Mouse (Mus musculus) midbrain, postnatal 0 days (tissue): ENCODE results near the gene Cnnm3. TPM values are rescaled to one million over a fixed set of nuclear protein-coding genes. Genes with fewer than 3 reads are reported as not detected.
A peak's percentile ranks its signal among the peaks of the same experiment; 100 is the strongest.

ENCODE experiments used
- ATAC-seq: fragments of 200-750 bp; cut with Nextera tagmentation; 2 replicates; pipeline ENCODE4 v1.8.0; 2017; ENCODE audit warnings: moderate number of reproducible peaks, mild to moderate bottlenecking, moderate TSS enrichment, moderate library complexity; ENCODE audit not compliant: low FRiP score
- DNase-seq: peaks from one replicate; pipeline ENCODE4 v3.0.0-alpha.2; 2015; ENCODE audit warnings: low spot score
- H3K27ac ChIP-seq: fragments of 300-500 bp; sonication (generic); 2 replicates; pipeline ENCODE4 v1.5.1; 2014; ENCODE audit warnings: low read depth, mild to moderate bottlenecking, low read length, mixed read lengths
- H3K27me3 ChIP-seq: fragments of 300-500 bp; sonication (generic); 2 replicates; pipeline ENCODE4 v1.6.1; 2014; ENCODE audit warnings: low read length, control low read depth, mixed read lengths; ENCODE audit not compliant: insufficient read depth
- H3K36me3 ChIP-seq: fragments of 300-500 bp; sonication (generic); 2 replicates; pipeline ENCODE4 v1.6.1; 2014; ENCODE audit warnings: low read length, control low read depth, mixed read lengths; ENCODE audit not compliant: insufficient read depth
- H3K4me1 ChIP-seq: fragments of 300-500 bp; sonication (generic); 2 replicates; pipeline ENCODE4 v1.6.1; 2014; ENCODE audit warnings: mild to moderate bottlenecking, control low read depth, antibody characterized with exemption, low read length, mixed read lengths; ENCODE audit not compliant: insufficient read depth
- H3K4me2 ChIP-seq: fragments of 300-500 bp; sonication (generic); 2 replicates; pipeline ENCODE4 v1.6.1; 2014; ENCODE audit warnings: low read depth, mild to moderate bottlenecking, low read length, mixed read lengths; ENCODE audit not compliant: poor library complexity, severe bottlenecking
- H3K4me3 ChIP-seq: fragments of 300-500 bp; sonication (generic); 2 replicates; pipeline ENCODE4 v1.5.1; 2014; ENCODE audit warnings: low read depth, mild to moderate bottlenecking, low read length, moderate library complexity
- H3K9ac ChIP-seq: fragments of 300-500 bp; sonication (generic); replicated peaks from 2 replicates; pipeline ENCODE4 v1.6.1; 2014; ENCODE audit warnings: mild to moderate bottlenecking, low read length, moderate library complexity, mixed read lengths; ENCODE audit not compliant: poor library complexity, severe bottlenecking
- H3K9me3 ChIP-seq: fragments of 300-500 bp; sonication (generic); 2 replicates; pipeline ENCODE4 v1.6.1; 2016; ENCODE audit warnings: low read length, control low read depth
- CTCF ChIP-seq: IDR thresholded peaks from 2 replicates; pipeline ENCODE4 v1.5.1; 2016; ENCODE audit warnings: antibody characterized with exemption, mild to moderate bottlenecking
- WGBS: fragments of 180-500 bp; shearing (Covaris S2); extraction: QIAGEN DNeasy Blood & Tissue Kit; methylation state at CpG from one replicate; pipeline ENCODE4 v1.1.7; 2014; 5-methylcytosine and 5-hydroxymethylcytosine counted together
- polyA plus RNA-seq: library from polyadenylated mRNA; unstranded; fragments of >200 nt; fragmentation: Nextera tagmentation; extraction: Ambion mirVana; gene quantifications from 2 replicates; pipeline ENCODE4 v1.2.1, GENCODE M21; 2015
- total RNA-seq: library from RNA; depleted of rRNA; stranded (reverse); fragments of >200 nt; gene quantifications from 2 replicates; pipeline ENCODE4 v1.2.3, GENCODE M21; 2014; rRNA removed

The Cnnm3 gene
- total RNA-seq: 32.9 and 40.8 TPM in 2 replicates
- polyA plus RNA-seq: 4.3 and 5.2 TPM in 2 replicates

- no peaks in the 10 kb centered on the region for H3K9me3 ChIP-seq
- peak within 1 kb of the TSS; percentile 93 for H3K27ac ChIP-seq
- H3K27me3 ChIP-seq: no peaks in the 10 kb centered on the region
Observed at GRCm38 (mm10) chr1:36511289-36512021, at the start of gene Cnnm3. Gene Cnnm3 (plus strand): TSS chr1:36511867.

GRCm38 (mm10) chr1:36465641-36466160 is 46.0 kb upstream of the Cnnm3 start:
- no peak overlapping the region for H3K27ac ChIP-seq
- H3K9me3 ChIP-seq: no peaks in the 10 kb centered on the region
- H3K4me1 ChIP-seq: no peaks in the 10 kb centered on the region
- H3K36me3 ChIP-seq: no peaks in the 10 kb centered on the region
- DNase-seq (no peak), ATAC-seq (no peak)
- H3K4me3 ChIP-seq: no peak overlapping the region
- no peak overlapping the region for H3K9ac ChIP-seq
- TF ChIP-seq CTCF: no peak
- no peaks in the 10 kb centered on the region for H3K27me3 ChIP-seq
- 76% methylated on average over 4 of the region's 4 CpGs for WGBS
- H3K4me2 ChIP-seq: no peak overlapping the region

More at GRCm38 (mm10) chr1:36511289-36512021, at the start of gene Cnnm3:
- peak; percentile 62 for TF ChIP-seq CTCF
- ATAC-seq (peak; percentile 97), DNase-seq (peak; percentile 98)
- 1% methylated on average over 50 of the region's 51 CpGs for WGBS
- Histone ChIP-seq H3K9ac (peak within 1 kb of the TSS; percentile 76), H3K4me2 (peak within 1 kb of the TSS; percentile 82), H3K4me3 (peak within 1 kb of the TSS; percentile 91), H3K36me3 (peaks cover 8% of the 10 kb centered on the region; the same call in 1 of the 2 replicates), H3K4me1 (peaks cover 15% of the 10 kb centered on the region)

GRCm38 (mm10) chr1:36467446-36467845 is 44.2 kb upstream of the Cnnm3 start:
- no peak for ATAC-seq
- Histone ChIP-seq H3K27ac (no peak overlapping the region), H3K4me3 (no peak overlapping the region), H3K36me3 (no peaks in the 10 kb centered on the region), H3K27me3 (no peaks in the 10 kb centered on the region), H3K4me2 (no peak overlapping the region), H3K9ac (no peak overlapping the region), H3K4me1 (0 out of 2 replicates have a peak, but pooled peaks cover 2% of the 10 kb centered on the region), H3K9me3 (no peaks in the 10 kb centered on the region)
- TF ChIP-seq CTCF: no peak
- 57% methylated on average over 5 of the region's 5 CpGs for WGBS
- DNase-seq: no peak

GRCm38 (mm10) chr1:36469811-36470444 is 41.7 kb upstream of the Cnnm3 start:
- 50% methylated on average over 2 of the region's 2 CpGs for WGBS

GRCm38 (mm10) chr1:36471181-36472105 is 40.2 kb upstream of the Cnnm3 start, which contains the start of gene Cnnm4:
Gene Cnnm4 (plus strand): TSS chr1:36471620.
- peak within 1 kb of the TSS; percentile 65 for H3K4me2 ChIP-seq
- H3K9me3 ChIP-seq: no peaks in the 10 kb centered on the region
- peak; percentile 42 for TF ChIP-seq CTCF
- H3K4me3 ChIP-seq: peak within 1 kb of the TSS; percentile 69
- H3K36me3 ChIP-seq: no peaks in the 10 kb centered on the region
- H3K27me3 ChIP-seq: no peaks in the 10 kb centered on the region
- under 1% methylated on average over 76 of the region's 98 CpGs for WGBS
- H3K27ac ChIP-seq: peak within 1 kb of the TSS; percentile 62
- H3K9ac ChIP-seq: peak within 1 kb of the TSS; percentile 71
- peak; percentile 82 for DNase-seq
- ATAC-seq: peak; percentile 86
- H3K4me1 ChIP-seq: peaks cover 30% of the 10 kb centered on the region

More at GRCm38 (mm10) chr1:36469811-36470444, 41.7 kb upstream of the Cnnm3 start:
- DNase-seq: no peak
- no peak for ATAC-seq
- H3K9me3 ChIP-seq: no peaks in the 10 kb centered on the region
- H3K27ac ChIP-seq: no peak overlapping the region
- H3K4me1 ChIP-seq: peaks cover 24% of the 10 kb centered on the region; the same call in 1 of the 2 replicates
- no peaks in the 10 kb centered on the region for H3K36me3 ChIP-seq
- no peak for TF ChIP-seq CTCF
- no peaks in the 10 kb centered on the region for H3K27me3 ChIP-seq
- H3K4me2 ChIP-seq: no peak overlapping the region
- H3K9ac ChIP-seq: no peak overlapping the region
- H3K4me3 ChIP-seq: no peak overlapping the region
